Mouse (Mus musculus): ENCODE measurements around the gene Gpr160. TPM values are rescaled to one million over a fixed set of nuclear protein-coding genes. Genes with fewer than 3 reads are reported as not detected.

Gpr160 gene
- polyA plus RNA-seq, 1 experiment from 2014 or later, result 2.6 TPM

DNA sequence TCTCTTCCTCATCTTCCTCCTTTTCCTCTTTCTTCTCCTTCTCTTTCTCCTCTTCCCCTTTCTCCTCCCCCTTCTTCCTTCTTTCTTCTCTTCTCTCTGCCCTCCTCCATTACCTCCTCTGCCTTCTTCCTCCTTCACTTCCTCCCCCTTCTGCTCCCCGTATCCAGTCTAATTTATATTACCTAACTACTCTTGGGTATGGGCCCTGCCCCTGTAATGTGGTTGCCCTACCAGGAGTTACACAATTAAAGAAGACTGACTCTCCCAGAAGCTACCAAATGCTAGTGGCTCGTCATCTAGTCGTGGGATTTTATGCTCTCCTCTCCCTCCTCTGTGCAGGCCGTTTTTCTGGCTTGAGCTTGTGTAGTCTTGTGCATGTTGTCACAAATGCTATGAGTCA is 5.0 kb downstream of the Gpr160 start:
- 82% methylated on average over 4 of the region's 4 CpGs for WGBS
- Histone ChIP-seq H3K27ac (replicated peaks) (no peak overlapping the region), H3K36me3 (no peaks in the 10 kb centered on the region), H3K9ac (replicated peaks) (no peak overlapping the region), H3K4me2 (replicated peaks) (no peak overlapping the region), H3K4me3 (no peak overlapping the region), H3K9me3 (no peaks in the 10 kb centered on the region), H3K4me1 (peaks cover 7% of the 10 kb centered on the region), H3K27me3 (peaks cover 12% of the 10 kb centered on the region)
- no peak for ATAC-seq (ENCODE audit: low FRiP score, low read depth)

DNA sequence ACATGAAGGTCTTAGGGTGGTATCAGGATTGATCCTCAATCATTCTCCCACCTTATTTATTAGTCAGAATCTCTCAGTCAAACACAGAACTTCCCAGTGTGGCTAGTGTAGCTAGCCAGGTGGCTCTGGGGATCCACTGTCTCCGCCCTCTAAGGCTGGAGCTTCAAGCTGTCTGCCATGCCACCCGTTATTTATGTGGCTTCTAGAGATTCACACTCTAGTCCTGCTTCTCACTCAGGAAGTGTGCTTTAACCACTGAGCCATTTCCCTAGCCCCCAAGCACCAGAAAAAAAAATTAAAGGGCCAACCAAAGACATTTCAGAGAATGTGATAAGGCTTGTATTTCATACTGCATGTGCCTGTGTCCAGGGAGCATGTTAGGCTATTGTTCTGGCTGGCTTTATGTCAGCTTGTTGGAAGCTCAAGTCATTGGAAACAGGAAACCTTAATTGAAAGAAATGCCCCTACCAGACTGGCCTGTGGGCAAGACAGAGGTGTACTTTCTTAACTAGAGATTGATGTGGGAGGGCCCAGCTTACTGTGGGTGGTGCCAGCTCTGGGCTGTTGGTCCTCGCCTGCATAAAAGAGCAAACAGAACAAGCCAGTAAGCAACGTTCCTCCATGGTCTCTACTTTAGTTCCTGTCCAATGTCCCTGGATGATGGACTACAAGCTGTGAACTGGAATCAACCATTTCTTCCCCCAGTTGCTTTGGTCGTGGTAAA is 8.1 kb downstream of the Gpr160 start:
- H3K4me1 ChIP-seq, result 0 out of 2 replicates have a peak, but pooled peaks cover 7% of the 10 kb centered on the region
- 78% methylated on average over 5 of the region's 5 CpGs for WGBS
- H3K36me3 ChIP-seq, result no peaks in the 10 kb centered on the region
- H3K27ac ChIP-seq (replicated peaks), result no peak overlapping the region
- no peaks in the 10 kb centered on the region for H3K9me3 ChIP-seq
- no peak overlapping the region for H3K4me3 ChIP-seq
- H3K27me3 ChIP-seq, result no peaks in the 10 kb centered on the region
- no peak for ATAC-seq (ENCODE audit: low FRiP score, low read depth)
- no peak overlapping the region for H3K9ac ChIP-seq (replicated peaks)
- H3K4me2 ChIP-seq (replicated peaks), result no peak overlapping the region

DNA sequence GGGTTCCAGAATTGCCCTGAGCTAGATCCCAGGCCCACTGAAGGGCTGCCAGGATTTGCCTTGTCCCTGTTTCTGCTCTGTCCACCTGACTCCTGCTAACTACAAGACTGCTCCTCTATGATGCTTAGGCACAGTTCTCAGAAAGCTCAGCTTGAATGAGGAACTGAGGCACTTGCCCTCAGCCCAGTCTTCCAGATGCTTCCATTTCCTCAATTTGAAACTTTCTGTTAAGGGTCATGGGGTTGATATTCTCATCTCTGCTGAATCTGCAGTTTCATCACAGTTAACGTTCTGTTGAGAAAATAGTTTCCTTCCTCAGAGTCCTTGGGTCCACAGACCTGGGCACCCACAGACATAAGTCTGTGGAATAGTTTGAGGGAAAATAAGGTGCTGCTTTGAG is 8.9 kb downstream of the Gpr160 start:
- Histone ChIP-seq H3K9me3 (no peaks in the 10 kb centered on the region), H3K4me3 (no peak overlapping the region), H3K27me3 (no peaks in the 10 kb centered on the region), H3K27ac (replicated peaks) (no peak overlapping the region), H3K9ac (replicated peaks) (no peak overlapping the region), H3K4me1 (0 out of 2 replicates have a peak, but pooled peaks cover 7% of the 10 kb centered on the region), H3K36me3 (no peaks in the 10 kb centered on the region), H3K4me2 (replicated peaks) (no peak overlapping the region)
- 75% methylated on average over 1 of the region's 1 CpGs for WGBS
- ATAC-seq (ENCODE audit: low FRiP score, low read depth), result no peak

DNA sequence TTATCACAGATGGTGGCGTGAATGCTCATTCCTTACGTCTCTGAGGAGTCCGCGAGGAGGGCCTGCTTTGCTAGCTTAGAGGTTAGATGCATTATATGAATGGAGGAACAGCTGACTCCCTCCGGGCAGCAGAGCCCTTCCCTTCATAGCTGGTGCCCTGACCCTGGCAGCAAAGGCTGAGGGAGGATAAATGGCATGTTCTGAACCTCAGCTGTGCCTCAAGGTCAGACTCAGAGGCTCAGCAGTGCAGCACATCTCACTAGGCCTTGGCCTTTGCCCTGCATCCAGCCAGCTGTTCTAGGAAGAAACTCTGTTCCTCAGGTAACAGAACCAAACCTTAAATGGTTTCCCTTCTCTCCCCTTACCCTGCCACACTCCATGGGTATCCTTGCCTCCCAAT is 12.4 kb downstream of the Gpr160 start:
- no peak overlapping the region for H3K27ac ChIP-seq (replicated peaks)
- H3K36me3 ChIP-seq, result no peaks in the 10 kb centered on the region
- H3K4me3 ChIP-seq, result no peak overlapping the region
- 78% methylated on average over 5 of the region's 5 CpGs for WGBS
- H3K4me1 ChIP-seq, result 0 out of 2 replicates have a peak, but pooled peaks cover 7% of the 10 kb centered on the region
- H3K27me3 ChIP-seq, result no peaks in the 10 kb centered on the region
- H3K4me2 ChIP-seq (replicated peaks), result no peak overlapping the region
- no peak for ATAC-seq (ENCODE audit: low FRiP score, low read depth)
- H3K9ac ChIP-seq (replicated peaks), result no peak overlapping the region
- H3K9me3 ChIP-seq, result no peaks in the 10 kb centered on the region

DNA sequence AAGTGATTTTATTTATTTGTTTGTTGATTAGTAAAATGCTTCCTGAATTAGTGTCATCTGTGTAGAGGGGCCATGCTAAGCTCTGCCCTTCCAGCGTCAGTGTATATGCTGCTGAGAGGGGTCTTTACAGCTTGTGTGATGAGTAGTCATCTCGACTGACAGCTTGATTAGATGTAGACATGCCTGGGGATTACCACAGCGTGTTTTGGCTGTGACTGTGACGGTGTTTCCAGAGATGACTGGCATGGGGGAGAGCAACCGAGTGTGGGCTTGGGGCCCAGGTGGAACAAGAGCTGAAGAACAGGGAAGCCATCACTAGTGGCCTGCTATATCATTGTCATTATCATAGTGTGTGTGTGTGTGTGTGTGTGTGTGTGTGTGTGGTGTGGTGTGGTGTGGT is 12.9 kb downstream of the Gpr160 start:
- H3K27ac ChIP-seq (replicated peaks), result no peak overlapping the region
- WGBS, result 77% methylated on average over 5 of the region's 5 CpGs
- H3K36me3 ChIP-seq, result no peaks in the 10 kb centered on the region
- H3K9me3 ChIP-seq, result no peaks in the 10 kb centered on the region
- H3K27me3 ChIP-seq, result no peaks in the 10 kb centered on the region
- H3K9ac ChIP-seq (replicated peaks), result no peak overlapping the region
- 0 out of 2 replicates have a peak, but pooled peaks cover 7% of the 10 kb centered on the region for H3K4me1 ChIP-seq
- no peak overlapping the region for H3K4me2 ChIP-seq (replicated peaks)
- no peak overlapping the region for H3K4me3 ChIP-seq
- no peak for ATAC-seq (ENCODE audit: low FRiP score, low read depth)

DNA sequence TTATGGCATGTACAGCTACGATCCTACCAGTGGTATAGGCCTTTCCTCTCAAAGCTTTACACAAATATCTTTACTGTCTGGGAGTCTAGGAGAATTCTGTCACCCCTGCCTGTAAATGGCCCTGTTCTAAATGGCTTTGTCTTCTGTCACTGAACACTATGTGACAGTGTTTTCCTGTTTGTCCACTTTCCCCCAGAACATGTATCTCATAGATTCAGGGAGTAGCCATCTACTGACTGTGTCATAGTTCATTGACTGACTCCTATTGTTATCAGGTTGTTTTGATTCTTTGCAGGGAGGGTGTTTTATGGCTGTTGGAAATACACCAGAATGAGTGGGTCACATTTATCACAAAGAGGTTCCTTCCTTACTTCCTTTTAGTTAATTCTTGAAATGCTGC is 14.2 kb downstream of the Gpr160 start:
- Histone ChIP-seq H3K27me3 (no peaks in the 10 kb centered on the region), H3K27ac (replicated peaks) (no peak overlapping the region), H3K4me1 (0 out of 2 replicates have a peak, but pooled peaks cover 7% of the 10 kb centered on the region), H3K9me3 (no peaks in the 10 kb centered on the region), H3K36me3 (no peaks in the 10 kb centered on the region), H3K9ac (replicated peaks) (no peak overlapping the region), H3K4me3 (no peak overlapping the region), H3K4me2 (replicated peaks) (no peak overlapping the region)
- 75% methylated on average over 1 of the region's 1 CpGs for WGBS
- ATAC-seq (ENCODE audit: low FRiP score, low read depth), result no peak

DNA sequence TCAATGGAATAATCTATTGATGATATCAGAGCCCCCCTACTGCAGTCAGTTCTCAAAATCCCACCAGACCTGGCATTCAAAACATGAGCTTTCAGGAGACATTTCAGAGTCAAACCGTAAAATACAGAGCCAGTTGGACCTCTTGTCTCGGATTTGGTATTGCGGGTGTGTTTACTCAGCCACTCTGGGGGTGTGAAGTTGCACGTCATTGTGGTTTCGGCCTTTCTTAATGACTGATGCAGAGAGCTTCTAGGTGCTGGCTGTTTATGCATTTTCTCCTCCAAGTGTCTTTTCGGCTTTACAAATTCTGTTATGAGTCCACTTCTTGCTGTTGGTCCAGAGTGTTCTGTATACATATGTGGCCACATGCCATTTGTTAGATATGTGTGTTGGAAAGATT is 21.0 kb downstream of the Gpr160 start:
- WGBS, result 90% methylated on average over 6 of the region's 6 CpGs
- H3K4me2 ChIP-seq (replicated peaks), result no peak overlapping the region

DNA sequence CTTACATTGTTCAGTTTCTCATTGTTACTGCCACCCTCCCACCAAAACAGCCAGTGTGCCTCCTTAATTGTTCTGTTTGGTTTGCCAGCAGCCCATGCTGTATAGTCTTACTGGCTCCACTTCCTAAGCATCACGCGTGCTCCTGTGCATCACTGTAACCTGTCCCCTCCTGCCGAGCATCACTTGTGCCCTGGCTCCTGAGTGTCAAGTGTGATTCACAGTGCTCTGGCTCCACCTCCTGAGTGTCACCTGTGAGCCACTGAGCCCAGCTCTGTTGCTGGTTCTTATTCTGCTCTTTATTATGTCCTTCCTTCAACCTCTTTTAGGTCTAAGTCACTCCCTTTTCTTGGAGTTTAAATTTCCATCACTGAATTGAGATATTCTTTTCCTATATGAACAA is 31.7 kb downstream of the Gpr160 start:
- 89% methylated on average over 3 of the region's 3 CpGs for WGBS
- peaks cover 4% of the 10 kb centered on the region; the same call in 1 of the 2 replicates for H3K4me1 ChIP-seq
- H3K36me3 ChIP-seq, result no peaks in the 10 kb centered on the region
- H3K27ac ChIP-seq (replicated peaks), result no peak overlapping the region
- H3K4me2 ChIP-seq (replicated peaks), result no peak overlapping the region
- no peak for ATAC-seq (ENCODE audit: low FRiP score, low read depth)
- no peaks in the 10 kb centered on the region for H3K27me3 ChIP-seq
- H3K9me3 ChIP-seq, result no peaks in the 10 kb centered on the region
- no peak overlapping the region for H3K9ac ChIP-seq (replicated peaks)
- no peak overlapping the region for H3K4me3 ChIP-seq

More for the DNA sequence above, 21.0 kb downstream of the Gpr160 start:
- H3K27ac ChIP-seq (replicated peaks), result no peak overlapping the region
- no peak for ATAC-seq (ENCODE audit: low FRiP score, low read depth)
- H3K9ac ChIP-seq (replicated peaks), result no peak overlapping the region
- no peaks in the 10 kb centered on the region for H3K36me3 ChIP-seq
- H3K4me3 ChIP-seq, result no peak overlapping the region
- no peaks in the 10 kb centered on the region for H3K4me1 ChIP-seq
- H3K9me3 ChIP-seq, result no peaks in the 10 kb centered on the region
- no peaks in the 10 kb centered on the region for H3K27me3 ChIP-seq

DNA sequence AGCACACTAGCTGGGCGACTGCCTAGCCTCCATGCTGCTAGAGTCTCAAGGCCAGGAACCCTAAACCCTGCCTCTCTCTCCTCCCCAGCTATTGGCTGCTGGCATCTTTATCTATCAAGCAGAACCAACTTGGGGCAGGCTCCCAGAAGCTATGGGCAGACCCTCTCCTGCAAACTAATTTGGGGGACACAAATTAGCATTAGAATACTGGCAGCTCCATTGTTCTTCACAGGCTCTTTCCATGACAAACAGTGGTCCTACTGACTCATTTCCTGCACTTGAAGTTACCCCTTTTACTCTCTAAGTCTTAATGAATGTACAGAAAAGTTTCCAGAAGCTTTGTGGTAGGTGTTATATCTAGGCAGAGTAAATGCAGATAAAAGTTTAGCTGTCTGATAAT is 33.3 kb downstream of the Gpr160 start:
- ATAC-seq (ENCODE audit: low FRiP score, low read depth), result no peak
- Histone ChIP-seq H3K4me3 (no peak overlapping the region), H3K36me3 (no peaks in the 10 kb centered on the region), H3K9me3 (no peaks in the 10 kb centered on the region), H3K9ac (replicated peaks) (no peak overlapping the region), H3K4me2 (replicated peaks) (no peak overlapping the region), H3K4me1 (peaks cover 4% of the 10 kb centered on the region; the same call in 1 of the 2 replicates), H3K27ac (replicated peaks) (no peak overlapping the region), H3K27me3 (no peaks in the 10 kb centered on the region)
- WGBS, result 31% methylated on average over 1 of the region's 1 CpGs

DNA sequence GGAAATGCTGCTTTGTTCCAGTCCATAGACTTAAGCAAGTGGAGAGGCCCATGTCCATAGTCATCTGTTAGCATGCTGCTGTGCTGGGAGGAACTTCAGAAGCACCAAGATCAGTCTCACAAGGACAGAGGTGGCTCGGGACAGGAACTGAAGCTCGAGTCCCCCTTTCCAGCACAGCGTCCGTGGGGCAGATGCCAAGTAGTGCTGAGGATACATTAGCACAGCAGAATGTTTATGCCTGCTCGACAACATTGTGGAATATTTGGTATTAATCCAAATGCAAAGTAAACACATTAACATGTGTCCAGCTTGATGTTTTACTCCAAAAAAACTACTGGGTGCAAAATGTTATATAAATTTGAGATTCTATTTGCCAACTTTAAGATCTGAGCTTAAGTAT is 41.0 kb downstream of the Gpr160 start:
- H3K4me2 ChIP-seq (replicated peaks), result no peak overlapping the region
- whole genome bisulfite sequencing, result 94% methylated on average over 5 of the region's 5 CpGs
- no peak overlapping the region for H3K27ac ChIP-seq (replicated peaks)
- no peaks in the 10 kb centered on the region for H3K27me3 ChIP-seq
- no peak overlapping the region for H3K9ac ChIP-seq (replicated peaks)
- peaks cover 17% of the 10 kb centered on the region for H3K36me3 ChIP-seq
- ATAC-seq (ENCODE audit: low FRiP score, low read depth), result no peak
- H3K4me3 ChIP-seq, result no peak overlapping the region
- H3K9me3 ChIP-seq, result no peaks in the 10 kb centered on the region
- H3K4me1 ChIP-seq, result no peaks in the 10 kb centered on the region

DNA sequence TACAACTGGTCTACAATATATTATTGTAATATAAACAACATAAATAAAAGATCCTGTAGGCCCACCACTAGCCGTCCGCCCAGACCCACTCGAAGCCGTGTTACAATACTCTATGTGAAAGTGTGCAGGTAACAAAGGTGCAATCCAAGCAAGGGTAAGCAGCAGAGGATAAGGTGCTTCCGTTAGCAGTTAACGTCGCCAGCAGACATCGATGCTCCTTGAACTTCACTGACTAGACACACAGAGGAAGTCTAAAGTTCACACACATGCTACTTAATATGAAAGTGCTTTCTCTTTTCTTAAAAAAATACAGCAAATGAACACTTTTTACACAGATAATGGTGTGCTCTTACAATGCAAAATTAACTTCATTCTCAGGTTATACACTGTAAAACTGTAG is 43.7 kb downstream of the Gpr160 start:
- WGBS, result 93% methylated on average over 8 of the region's 8 CpGs

DNA sequence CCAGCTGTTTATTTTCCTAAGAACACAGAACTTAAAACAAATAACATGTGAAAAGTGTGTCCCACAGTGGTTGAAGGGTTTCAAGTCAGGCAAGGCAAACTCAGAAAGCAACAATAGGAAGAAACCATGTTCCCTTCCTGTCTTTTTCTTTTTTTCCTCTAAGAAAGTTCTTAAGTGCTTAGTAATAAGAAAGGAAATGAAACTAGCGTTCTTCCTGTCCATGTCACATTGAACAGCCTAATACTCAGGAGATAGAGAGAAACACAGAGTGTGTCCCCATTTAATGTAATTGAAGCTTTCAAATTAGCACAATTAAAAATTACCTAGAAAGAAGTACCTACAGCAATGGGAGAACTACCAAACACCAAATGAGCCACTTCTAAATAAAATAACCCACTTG is 48.9 kb downstream of the Gpr160 start:
- Histone ChIP-seq H3K4me2 (replicated peaks) (no peak overlapping the region), H3K27ac (replicated peaks) (no peak overlapping the region), H3K27me3 (no peaks in the 10 kb centered on the region), H3K9me3 (no peaks in the 10 kb centered on the region), H3K4me3 (no peak overlapping the region), H3K36me3 (peaks cover 38% of the 10 kb centered on the region), H3K9ac (replicated peaks) (no peak overlapping the region), H3K4me1 (no peaks in the 10 kb centered on the region)
- ATAC-seq (ENCODE audit: low FRiP score, low read depth), result no peak
- WGBS, result 86% methylated on average over 1 of the region's 1 CpGs

More for the DNA sequence above, 43.7 kb downstream of the Gpr160 start:
- no peak overlapping the region for H3K27ac ChIP-seq (replicated peaks)
- no peaks in the 10 kb centered on the region for H3K27me3 ChIP-seq
- no peak overlapping the region for H3K4me2 ChIP-seq (replicated peaks)
- H3K9me3 ChIP-seq, result no peaks in the 10 kb centered on the region
- H3K4me1 ChIP-seq, result no peaks in the 10 kb centered on the region
- peaks cover 25% of the 10 kb centered on the region for H3K36me3 ChIP-seq
- no peak for ATAC-seq (ENCODE audit: low FRiP score, low read depth)
- H3K4me3 ChIP-seq, result no peak overlapping the region
- no peak overlapping the region for H3K9ac ChIP-seq (replicated peaks)

DNA sequence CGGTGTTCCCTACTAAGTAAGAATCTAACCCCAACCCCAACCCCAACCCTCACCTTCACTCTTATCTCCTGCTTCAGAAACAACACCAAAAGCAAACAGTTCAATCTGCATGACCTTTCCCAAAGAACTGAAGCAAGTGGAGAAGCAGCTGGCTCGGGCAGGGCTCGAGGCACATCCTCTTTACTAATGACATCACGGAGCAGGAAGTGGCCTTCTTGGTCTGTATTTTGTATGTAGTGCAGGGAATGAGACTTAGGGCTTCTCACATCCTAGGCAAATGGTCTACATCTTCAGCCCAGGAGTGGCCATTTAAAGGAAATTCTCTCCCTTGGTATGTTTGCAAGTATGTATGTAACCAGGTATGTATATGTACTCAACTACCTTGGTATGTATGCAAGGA is 61.4 kb downstream of the Gpr160 start:
- Histone ChIP-seq H3K27me3 (no peaks in the 10 kb centered on the region), H3K4me3 (no peak overlapping the region), H3K4me2 (replicated peaks) (no peak overlapping the region), H3K27ac (replicated peaks) (no peak overlapping the region), H3K9ac (replicated peaks) (no peak overlapping the region), H3K36me3 (peaks cover 54% of the 10 kb centered on the region), H3K4me1 (no peaks in the 10 kb centered on the region), H3K9me3 (no peaks in the 10 kb centered on the region)
- ATAC-seq (ENCODE audit: low FRiP score, low read depth), result no peak
- WGBS, result 88% methylated on average over 4 of the region's 4 CpGs

Data from midbrain, embryonic 12.5 days (tissue).